Comparison of ENCODE assay signal across 8 mouse cellular contexts in the genomic region with DNA sequence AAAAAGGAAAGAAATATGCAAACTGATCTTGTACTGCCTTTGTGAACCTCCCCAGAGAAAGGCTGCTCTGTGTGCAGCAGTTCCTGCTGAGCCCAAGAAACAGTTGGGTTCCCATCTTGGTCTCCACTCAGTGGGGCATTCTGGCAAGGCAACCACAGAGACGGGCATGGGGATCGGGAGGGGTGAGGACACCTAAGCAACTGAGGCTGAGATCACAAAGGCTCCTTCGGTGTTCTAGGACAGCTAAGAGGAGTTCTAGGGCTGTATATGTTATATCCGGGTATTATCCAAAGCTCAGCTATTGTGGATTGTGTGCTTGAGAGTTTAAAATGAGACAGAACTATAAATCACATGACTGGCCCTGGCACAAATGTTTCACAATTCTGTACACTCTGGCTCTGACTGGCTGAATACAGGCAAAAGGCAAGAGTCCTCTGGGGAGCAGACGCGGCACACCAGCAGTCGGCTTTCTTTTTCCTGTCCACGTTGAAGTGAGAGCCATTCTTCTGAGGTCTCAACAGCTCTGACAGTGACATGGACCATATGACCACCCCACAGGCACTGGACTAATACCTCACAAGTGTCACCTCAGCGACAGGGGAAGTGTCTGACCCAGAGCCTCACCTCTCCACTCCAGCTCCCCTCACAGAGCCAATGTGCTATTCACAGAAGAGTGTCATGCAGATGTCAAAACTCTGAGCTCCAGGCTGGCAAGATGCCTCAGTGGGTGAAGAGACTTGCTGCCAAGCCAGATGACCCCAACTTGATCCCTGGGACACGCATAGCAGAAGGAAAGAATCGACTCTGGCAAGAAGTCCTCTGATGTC.
DNase-seq lines count a peak whose midpoint lies in the region; ATAC-seq lines count a peak whose summit lies in the region.

No protein-coding gene starts in this region.

- H3K9me3 ChIP-seq in heart, embryonic 12.5 days (replicated peaks), result no peaks in the 10 kb centered on the region

- peaks cover 76% of the 10 kb centered on the region for H3K4me1 ChIP-seq in heart, embryonic 12.5 days (replicated peaks)

- 29% methylated on average over 11 of the region's 11 CpGs for WGBS in heart, embryonic 12.5 days

- H3K27me3 ChIP-seq in heart, embryonic 12.5 days (replicated peaks), result no peaks in the 10 kb centered on the region

- peak overlapping the region; percentile 25; the same call in 1 of the 2 replicates for H3K4me2 ChIP-seq in heart, embryonic 12.5 days

- H3K36me3 ChIP-seq in heart, embryonic 12.5 days, result no peaks in the 10 kb centered on the region

- DNase-seq in ovary, postnatal 36 days (ENCODE audit: low spot score), result peak; percentile 24
- no peak for DNase-seq in ovary, postnatal 10 days (ENCODE audit: low spot score)
- DNase-seq in kidney, postnatal 10 days, result peak; percentile 58
- DNase-seq in yolk sac, embryonic 10.5 days (ENCODE audit: low spot score), result no peak
- DNase-seq in left cerebral cortex, postnatal 36 days (ENCODE audit: low spot score in 2 of 2), result no peak
- no peak for DNase-seq in ovary, postnatal 14 days (ENCODE audit: low spot score)
- DNase-seq in layer of hippocampus, adult 18-20 months (ENCODE audit: low spot score in 2 of 2), result no peak

- peak overlapping the region; percentile 40 for H3K9ac ChIP-seq in heart, embryonic 12.5 days

- ATAC-seq in heart, embryonic 12.5 days (ENCODE audit: insufficient number of reproducible peaks, low FRiP score), result peak; percentile 63

- H3K4me3 ChIP-seq in heart, embryonic 12.5 days, result no peak overlapping the region

- intact Hi-C loops in left cerebral cortex, postnatal 36 days (cut with DNase I), result no loop called here

- H3K27ac ChIP-seq in heart, embryonic 12.5 days (ENCODE audit: poor library complexity, severe bottlenecking), result peak overlapping the region; percentile 95

Comparison
In these comparisons a context has a peak if more than half of its experiments do, and no peak if none do; other contexts are left out.
1. DNase-seq: peak in ovary, postnatal 36 days (single experiment) and kidney, postnatal 10 days (single experiment); none in ovary, postnatal 10 days (single experiment), yolk sac, embryonic 10.5 days (single experiment), left cerebral cortex, postnatal 36 days (0 of 2), ovary, postnatal 14 days (single experiment) and layer of hippocampus, adult 18-20 months (0 of 2).